Mouse (Mus musculus) liver, embryonic 16.5 days (tissue): ENCODE measurements around the gene Nlgn1. TPM values are rescaled to one million over a fixed set of nuclear protein-coding genes. Genes with fewer than 3 reads are reported as not detected.

Experiments
- ATAC-seq: fragments of 200-750 bp; cut with Nextera tagmentation; 2 replicates; pipeline ENCODE4 v1.8.0; 2017; ENCODE audit warnings: low read depth, mild to moderate bottlenecking, moderate number of reproducible peaks, moderate library complexity
- H3K27ac ChIP-seq: fragments of 300-500 bp; sonication (generic); 2 replicates; pipeline ENCODE4 v1.5.1; 2014; ENCODE audit warnings: mild to moderate bottlenecking, low read length
- H3K27me3 ChIP-seq: fragments of 300-500 bp; sonication (generic); 2 replicates; pipeline ENCODE4 v1.6.1; 2014; ENCODE audit warnings: low read depth, low read length, mixed read lengths; ENCODE audit not compliant: control insufficient read depth, insufficient read depth
- H3K36me3 ChIP-seq: fragments of 300-500 bp; sonication (generic); 2 replicates; pipeline ENCODE4 v1.6.1; 2014; ENCODE audit warnings: mild to moderate bottlenecking; ENCODE audit not compliant: control insufficient read depth, insufficient read depth
- H3K4me1 ChIP-seq: fragments of 300-500 bp; sonication (generic); 2 replicates; pipeline ENCODE4 v1.6.1; 2014; ENCODE audit warnings: low read depth, low read length, mixed read lengths; ENCODE audit not compliant: control insufficient read depth
- H3K4me2 ChIP-seq: fragments of 300-500 bp; sonication (generic); 2 replicates; pipeline ENCODE4 v1.6.1; 2014; ENCODE audit warnings: low read depth, low read length, mixed read lengths
- H3K4me3 ChIP-seq: fragments of 300-500 bp; sonication (generic); 2 replicates; pipeline ENCODE4 v1.5.1; 2014; ENCODE audit warnings: low read depth, mild to moderate bottlenecking, low read length
- H3K9ac ChIP-seq: fragments of 300-500 bp; sonication (generic); 2 replicates; pipeline ENCODE4 v1.6.1; 2014; ENCODE audit warnings: low read depth, low read length
- H3K9me3 ChIP-seq: fragments of 300-500 bp; sonication (generic); replicated peaks from 2 replicates; pipeline ENCODE4 v1.6.1; 2016; ENCODE audit warnings: low read length; ENCODE audit not compliant: control insufficient read depth
- WGBS: fragments of 180-500 bp; shearing (Covaris S2); extraction: QIAGEN DNeasy Blood & Tissue Kit; methylation state at CpG from one replicate; pipeline ENCODE4 v1.1.7; 2014; ENCODE audit not compliant: insufficient replicate concordance; 5-methylcytosine and 5-hydroxymethylcytosine counted together
- polyA plus RNA-seq: library from polyadenylated mRNA; unstranded; fragments of >200 nt; fragmentation: Nextera tagmentation; extraction: Ambion mirVana; gene quantifications from 2 replicates; pipeline ENCODE4 v1.2.1, GENCODE M21; 2015

Nlgn1 gene
- polyA plus RNA-seq, 1 experiment from 2014 or later: not detected

GRCm38 (mm10) chr3:25763689-25764088 lies 568.6 kb downstream of the Nlgn1 start:
- Histone ChIP-seq H3K27me3 (no peaks in the 10 kb centered on the region), H3K4me3 (no peak overlapping the region), H3K27ac (no peak overlapping the region), H3K9me3 (no peaks in the 10 kb centered on the region), H3K9ac (no peak overlapping the region), H3K36me3 (no peaks in the 10 kb centered on the region), H3K4me2 (no peak overlapping the region), H3K4me1 (no peaks in the 10 kb centered on the region)
- ATAC-seq: no peak
- WGBS: 61% methylated on average over 4 of the region's 4 CpGs

- Histone ChIP-seq H3K4me3 (no peak overlapping the region), H3K27ac (no peak overlapping the region), H3K4me2 (no peak overlapping the region), H3K4me1 (no peaks in the 10 kb centered on the region), H3K27me3 (no peaks in the 10 kb centered on the region), H3K9ac (no peak overlapping the region), H3K9me3 (no peaks in the 10 kb centered on the region), H3K36me3 (no peaks in the 10 kb centered on the region)
- 49% methylated on average over 2 of the region's 2 CpGs for WGBS
- no peak for ATAC-seq
Observed at GRCm38 (mm10) chr3:25757813-25758212, 574.4 kb downstream of the Nlgn1 start.

- Histone ChIP-seq H3K9me3 (no peaks in the 10 kb centered on the region), H3K4me1 (no peaks in the 10 kb centered on the region), H3K9ac (no peak overlapping the region), H3K27me3 (no peaks in the 10 kb centered on the region), H3K4me2 (no peak overlapping the region), H3K36me3 (no peaks in the 10 kb centered on the region), H3K27ac (no peak overlapping the region), H3K4me3 (no peak overlapping the region)
- WGBS: 42% methylated on average over 1 of the region's 1 CpGs
- ATAC-seq: no peak
Observed at GRCm38 (mm10) chr3:25724111-25724510, 608.1 kb downstream of the Nlgn1 start.

GRCm38 (mm10) chr3:25721464-25721863 lies 610.8 kb downstream of the Nlgn1 start:
- WGBS: 59% methylated on average over 5 of the region's 5 CpGs

GRCm38 (mm10) chr3:25707380-25707779 lies 624.9 kb downstream of the Nlgn1 start:
- no peak for ATAC-seq
- Histone ChIP-seq H3K9ac (no peak overlapping the region), H3K4me2 (no peak overlapping the region), H3K9me3 (no peaks in the 10 kb centered on the region), H3K27ac (no peak overlapping the region), H3K4me3 (no peak overlapping the region), H3K36me3 (no peaks in the 10 kb centered on the region), H3K4me1 (no peaks in the 10 kb centered on the region), H3K27me3 (no peaks in the 10 kb centered on the region)
- WGBS: 38% methylated on average over 2 of the region's 2 CpGs

More at GRCm38 (mm10) chr3:25721464-25721863, 610.8 kb downstream of the Nlgn1 start:
- no peak for ATAC-seq
- H3K4me3 ChIP-seq: no peak overlapping the region
- H3K36me3 ChIP-seq: no peaks in the 10 kb centered on the region
- H3K27me3 ChIP-seq: no peaks in the 10 kb centered on the region
- H3K4me1 ChIP-seq: no peaks in the 10 kb centered on the region
- H3K4me2 ChIP-seq: no peak overlapping the region
- H3K9me3 ChIP-seq: no peaks in the 10 kb centered on the region
- H3K27ac ChIP-seq: no peak overlapping the region
- H3K9ac ChIP-seq: no peak overlapping the region

GRCm38 (mm10) chr3:25697231-25697630 lies 635.0 kb downstream of the Nlgn1 start:
- 50% methylated on average over 1 of the region's 1 CpGs for WGBS
- H3K36me3 ChIP-seq: no peaks in the 10 kb centered on the region
- H3K9ac ChIP-seq: no peak overlapping the region
- H3K27ac ChIP-seq: no peak overlapping the region
- H3K27me3 ChIP-seq: no peaks in the 10 kb centered on the region
- no peaks in the 10 kb centered on the region for H3K4me1 ChIP-seq
- no peak overlapping the region for H3K4me3 ChIP-seq
- H3K9me3 ChIP-seq: no peaks in the 10 kb centered on the region
- no peak for ATAC-seq
- no peak overlapping the region for H3K4me2 ChIP-seq

GRCm38 (mm10) chr3:25688789-25689464 lies 643.3 kb downstream of the Nlgn1 start:
- Histone ChIP-seq H3K4me3 (no peak overlapping the region), H3K4me1 (no peaks in the 10 kb centered on the region), H3K4me2 (no peak overlapping the region), H3K27me3 (no peaks in the 10 kb centered on the region), H3K9me3 (no peaks in the 10 kb centered on the region), H3K9ac (no peak overlapping the region), H3K36me3 (no peaks in the 10 kb centered on the region), H3K27ac (no peak overlapping the region)
- WGBS: 56% methylated on average over 6 of the region's 6 CpGs
- ATAC-seq: no peak

GRCm38 (mm10) chr3:25683696-25684095 lies 648.6 kb downstream of the Nlgn1 start:
- no peak overlapping the region for H3K4me3 ChIP-seq
- ATAC-seq: no peak
- H3K27ac ChIP-seq: no peak overlapping the region
- no peak overlapping the region for H3K4me2 ChIP-seq
- no peak overlapping the region for H3K9ac ChIP-seq
- H3K36me3 ChIP-seq: no peaks in the 10 kb centered on the region
- 57% methylated on average over 2 of the region's 2 CpGs for WGBS
- no peaks in the 10 kb centered on the region for H3K4me1 ChIP-seq
- H3K9me3 ChIP-seq: no peaks in the 10 kb centered on the region
- no peaks in the 10 kb centered on the region for H3K27me3 ChIP-seq

- WGBS: 46% methylated on average over 2 of the region's 2 CpGs
- ATAC-seq: no peak
- no peak overlapping the region for H3K9ac ChIP-seq
- no peaks in the 10 kb centered on the region for H3K36me3 ChIP-seq
- no peaks in the 10 kb centered on the region for H3K4me1 ChIP-seq
- H3K27me3 ChIP-seq: no peaks in the 10 kb centered on the region
- no peak overlapping the region for H3K27ac ChIP-seq
- no peak overlapping the region for H3K4me3 ChIP-seq
- H3K9me3 ChIP-seq: no peaks in the 10 kb centered on the region
- no peak overlapping the region for H3K4me2 ChIP-seq
Observed at GRCm38 (mm10) chr3:25679373-25679772, 652.9 kb downstream of the Nlgn1 start.
